Mouse (Mus musculus): ENCODE measurements at regions not wholly inside any gene's neighbourhood (a gene's known extent, or its start where the extent isn't known, plus 50 kb on each side); places are given as distances from the start of the nearest gene placed in this dataset.

GRCm38 (mm10) chr17:10105299-10105698 lies 214.4 kb downstream of the Qk start:
- H3K27ac ChIP-seq (replicated peaks), result no peak overlapping the region
- no peak overlapping the region for H3K9ac ChIP-seq
- H3K4me2 ChIP-seq, result no peak overlapping the region
- H3K4me1 ChIP-seq, result no peaks in the 10 kb centered on the region
- 57% methylated on average over 3 of the region's 3 CpGs for WGBS
- H3K4me3 ChIP-seq, result no peak overlapping the region
- H3K27me3 ChIP-seq (replicated peaks), result no peaks in the 10 kb centered on the region
- no peak for ATAC-seq (ENCODE audit: extremely low read depth, insufficient number of reproducible peaks, low FRiP score, low TSS enrichment)
- no peaks in the 10 kb centered on the region for H3K9me3 ChIP-seq
- no peaks in the 10 kb centered on the region for H3K36me3 ChIP-seq

GRCm38 (mm10) chr17:10098199-10098598 lies 221.5 kb downstream of the Qk start:
- WGBS, result 72% methylated on average over 4 of the region's 4 CpGs
- Histone ChIP-seq H3K4me2 (no peak overlapping the region), H3K9me3 (no peaks in the 10 kb centered on the region), H3K27me3 (replicated peaks) (no peaks in the 10 kb centered on the region), H3K27ac (replicated peaks) (no peak overlapping the region), H3K9ac (no peak overlapping the region), H3K4me1 (peaks cover 27% of the 10 kb centered on the region), H3K36me3 (no peaks in the 10 kb centered on the region), H3K4me3 (no peak overlapping the region)
- ATAC-seq (ENCODE audit: extremely low read depth, insufficient number of reproducible peaks, low FRiP score, low TSS enrichment), result no peak

GRCm38 (mm10) chr17:10097691-10098090 lies 222.0 kb downstream of the Qk start:
- no peak for ATAC-seq (ENCODE audit: extremely low read depth, insufficient number of reproducible peaks, low FRiP score, low TSS enrichment)
- no peak overlapping the region for H3K4me2 ChIP-seq
- H3K4me1 ChIP-seq, result peaks cover 30% of the 10 kb centered on the region

GRCm38 (mm10) chr17:10095841-10096301 lies 223.8 kb downstream of the Qk start:
- WGBS, result 60% methylated on average over 3 of the region's 3 CpGs
- Histone ChIP-seq H3K27ac (replicated peaks) (peak overlapping the region; percentile 32; the same call in 1 of the 2 replicates), H3K36me3 (no peaks in the 10 kb centered on the region), H3K9me3 (peaks cover 13% of the 10 kb centered on the region; the same call in 1 of the 2 replicates), H3K4me3 (no peak overlapping the region), H3K27me3 (replicated peaks) (no peaks in the 10 kb centered on the region), H3K9ac (no peak overlapping the region), H3K4me2 (no peak overlapping the region), H3K4me1 (peaks cover 30% of the 10 kb centered on the region)
- ATAC-seq (ENCODE audit: extremely low read depth, insufficient number of reproducible peaks, low FRiP score, low TSS enrichment), result no peak

More at GRCm38 (mm10) chr17:10097691-10098090, 222.0 kb downstream of the Qk start:
- Histone ChIP-seq H3K36me3 (no peaks in the 10 kb centered on the region), H3K9ac (no peak overlapping the region), H3K27ac (replicated peaks) (no peak overlapping the region), H3K4me3 (no peak overlapping the region), H3K9me3 (no peaks in the 10 kb centered on the region), H3K27me3 (replicated peaks) (no peaks in the 10 kb centered on the region)

GRCm38 (mm10) chr17:10094108-10094521 lies 225.5 kb downstream of the Qk start:
- no peak overlapping the region for H3K4me2 ChIP-seq
- no peak for ATAC-seq (ENCODE audit: extremely low read depth, insufficient number of reproducible peaks, low FRiP score, low TSS enrichment)
- peaks cover 13% of the 10 kb centered on the region; the same call in 1 of the 2 replicates for H3K9me3 ChIP-seq
- H3K36me3 ChIP-seq, result no peaks in the 10 kb centered on the region
- H3K27me3 ChIP-seq (replicated peaks), result no peaks in the 10 kb centered on the region
- H3K4me3 ChIP-seq, result no peak overlapping the region
- peaks cover 30% of the 10 kb centered on the region for H3K4me1 ChIP-seq
- H3K9ac ChIP-seq, result no peak overlapping the region
- 55% methylated on average over 3 of the region's 3 CpGs for WGBS
- peak overlapping the region; percentile 68 for H3K27ac ChIP-seq (replicated peaks)

GRCm38 (mm10) chr17:10093437-10094107 lies 226.1 kb downstream of the Qk start:
- H3K9ac ChIP-seq, result no peak overlapping the region
- WGBS, result 46% methylated on average over 8 of the region's 8 CpGs
- H3K4me1 ChIP-seq, result peaks cover 30% of the 10 kb centered on the region
- H3K36me3 ChIP-seq, result no peaks in the 10 kb centered on the region
- H3K4me2 ChIP-seq, result no peak overlapping the region
- peaks cover 13% of the 10 kb centered on the region; the same call in 1 of the 2 replicates for H3K9me3 ChIP-seq
- H3K4me3 ChIP-seq, result no peak overlapping the region
- H3K27me3 ChIP-seq (replicated peaks), result no peaks in the 10 kb centered on the region
- no peak for ATAC-seq (ENCODE audit: extremely low read depth, insufficient number of reproducible peaks, low FRiP score, low TSS enrichment)
- peak overlapping the region; percentile 68 for H3K27ac ChIP-seq (replicated peaks)

- Histone ChIP-seq H3K9ac (no peak overlapping the region; the same call in 1 of the 2 replicates), H3K4me1 (peaks cover 25% of the 10 kb centered on the region), H3K36me3 (no peaks in the 10 kb centered on the region), H3K4me3 (no peak overlapping the region), H3K27ac (replicated peaks) (peak overlapping the region; percentile 68), H3K9me3 (peaks cover 12% of the 10 kb centered on the region; the same call in 1 of the 2 replicates), H3K27me3 (replicated peaks) (no peaks in the 10 kb centered on the region), H3K4me2 (peak overlapping the region; percentile 20)
- no peak for ATAC-seq (ENCODE audit: extremely low read depth, insufficient number of reproducible peaks, low FRiP score, low TSS enrichment)
- WGBS, result 24% methylated on average over 7 of the region's 7 CpGs
Observed at GRCm38 (mm10) chr17:10087192-10087886, 232.3 kb downstream of the Qk start.

- Histone ChIP-seq H3K27ac (replicated peaks) (no peak overlapping the region), H3K4me1 (peaks cover 25% of the 10 kb centered on the region), H3K36me3 (no peaks in the 10 kb centered on the region), H3K27me3 (replicated peaks) (no peaks in the 10 kb centered on the region), H3K9ac (no peak overlapping the region), H3K4me2 (no peak overlapping the region), H3K4me3 (no peak overlapping the region), H3K9me3 (peaks cover 6% of the 10 kb centered on the region; the same call in 1 of the 2 replicates)
- 81% methylated on average over 2 of the region's 2 CpGs for WGBS
- no peak for ATAC-seq (ENCODE audit: extremely low read depth, insufficient number of reproducible peaks, low FRiP score, low TSS enrichment)
Observed at GRCm38 (mm10) chr17:10086558-10086957, 233.1 kb downstream of the Qk start.

GRCm38 (mm10) chr17:10086132-10086531 lies 233.5 kb downstream of the Qk start:
- peaks cover 2% of the 10 kb centered on the region; the same call in 1 of the 2 replicates for H3K9me3 ChIP-seq
- no peak overlapping the region for H3K4me3 ChIP-seq
- H3K9ac ChIP-seq, result no peak overlapping the region
- H3K4me1 ChIP-seq, result peaks cover 25% of the 10 kb centered on the region
- 47% methylated on average over 2 of the region's 2 CpGs for WGBS
- no peaks in the 10 kb centered on the region for H3K36me3 ChIP-seq
- no peak for ATAC-seq (ENCODE audit: extremely low read depth, insufficient number of reproducible peaks, low FRiP score, low TSS enrichment)
- no peaks in the 10 kb centered on the region for H3K27me3 ChIP-seq (replicated peaks)
- peak overlapping the region; percentile 61 for H3K27ac ChIP-seq (replicated peaks)
- no peak overlapping the region for H3K4me2 ChIP-seq

GRCm38 (mm10) chr17:10081721-10082120 lies 237.9 kb downstream of the Qk start:
- Histone ChIP-seq H3K27ac (replicated peaks) (no peak overlapping the region), H3K4me1 (peaks cover 35% of the 10 kb centered on the region), H3K36me3 (no peaks in the 10 kb centered on the region), H3K9ac (no peak overlapping the region), H3K9me3 (no peaks in the 10 kb centered on the region), H3K4me2 (no peak overlapping the region), H3K27me3 (replicated peaks) (no peaks in the 10 kb centered on the region), H3K4me3 (no peak overlapping the region)
- 79% methylated on average over 10 of the region's 10 CpGs for WGBS
- no peak for ATAC-seq (ENCODE audit: extremely low read depth, insufficient number of reproducible peaks, low FRiP score, low TSS enrichment)

GRCm38 (mm10) chr17:10079853-10080650 lies 239.6 kb downstream of the Qk start:
- H3K4me3 ChIP-seq, result no peak overlapping the region
- no peaks in the 10 kb centered on the region for H3K9me3 ChIP-seq
- peak overlapping the region; percentile 48; the same call in 1 of the 2 replicates for H3K27ac ChIP-seq (replicated peaks)
- H3K36me3 ChIP-seq, result no peaks in the 10 kb centered on the region
- ATAC-seq (ENCODE audit: extremely low read depth, insufficient number of reproducible peaks, low FRiP score, low TSS enrichment), result peak; percentile 76; the same call in 1 of the 2 replicates
- no peak overlapping the region for H3K4me2 ChIP-seq
- WGBS, result 53% methylated on average over 15 of the region's 15 CpGs
- H3K4me1 ChIP-seq, result peaks cover 24% of the 10 kb centered on the region
- H3K27me3 ChIP-seq (replicated peaks), result no peaks in the 10 kb centered on the region
- no peak overlapping the region for H3K9ac ChIP-seq
